Mouse (Mus musculus) hindbrain, embryonic 11.5 days (tissue): ENCODE data around the gene Ugt1a9. TPM values are rescaled to one million over a fixed set of nuclear protein-coding genes. Genes with fewer than 3 reads are reported as not detected.

Experiments
- ATAC-seq: fragments of 200-750 bp; cut with Nextera tagmentation; 2 replicates; pipeline ENCODE4 v1.8.0; 2017; ENCODE audit warnings: mild to moderate bottlenecking, moderate TSS enrichment, moderate library complexity; ENCODE audit not compliant: low FRiP score
- DNase-seq: peaks from one replicate; pipeline ENCODE4 v3.0.0-alpha.2; 2015; ENCODE audit warnings: low spot score
- H3K27ac ChIP-seq: fragments of 300-500 bp; sonication (generic); 2 replicates; pipeline ENCODE4 v1.5.1; 2014; ENCODE audit warnings: mild to moderate bottlenecking, low read depth, low read length
- H3K27me3 ChIP-seq: fragments of 300-500 bp; sonication (generic); 2 replicates; pipeline ENCODE4 v1.6.1; 2014; ENCODE audit warnings: mild to moderate bottlenecking, low read length, moderate library complexity, mixed read lengths; ENCODE audit not compliant: control insufficient read depth, insufficient read depth
- H3K36me3 ChIP-seq: fragments of 300-500 bp; sonication (generic); 2 replicates; pipeline ENCODE4 v1.6.1; 2014; ENCODE audit warnings: mild to moderate bottlenecking, low read length, moderate library complexity, mixed read lengths; ENCODE audit not compliant: control insufficient read depth, insufficient read depth
- H3K4me1 ChIP-seq: fragments of 300-500 bp; sonication (generic); replicated peaks from 2 replicates; pipeline ENCODE4 v1.6.1; 2014; ENCODE audit warnings: low read length, mixed read lengths; ENCODE audit not compliant: control insufficient read depth, insufficient read depth
- H3K4me2 ChIP-seq: fragments of 300-500 bp; sonication (generic); replicated peaks from 2 replicates; pipeline ENCODE4 v1.6.1; 2014; ENCODE audit warnings: mild to moderate bottlenecking, low read depth, low read length
- H3K4me3 ChIP-seq: fragments of 300-500 bp; sonication (generic); 2 replicates; pipeline ENCODE4 v1.5.1; 2014; ENCODE audit warnings: low read depth, low read length
- H3K9ac ChIP-seq: fragments of 300-500 bp; sonication (generic); 2 replicates; pipeline ENCODE4 v1.6.1; 2014; ENCODE audit warnings: low read depth, low read length
- H3K9me3 ChIP-seq: fragments of 300-500 bp; sonication (generic); 2 replicates; pipeline ENCODE4 v1.6.1; 2016; ENCODE audit warnings: low read length; ENCODE audit not compliant: control insufficient read depth
- WGBS: fragments of 180-500 bp; shearing (Covaris S2); extraction: QIAGEN DNeasy Blood & Tissue Kit; methylation state at CpG from one replicate; pipeline ENCODE4 v1.1.7; 2014; 5-methylcytosine and 5-hydroxymethylcytosine counted together
- polyA plus RNA-seq: library from polyadenylated mRNA; unstranded; fragments of >200 nt; fragmentation: Nextera tagmentation; extraction: Ambion mirVana; gene quantifications from 2 replicates; pipeline ENCODE4 v1.2.1, GENCODE M21; 2014

Gene Ugt1a9
- polyA plus RNA-seq, 1 experiment from 2014 or later, result not detected

DNA sequence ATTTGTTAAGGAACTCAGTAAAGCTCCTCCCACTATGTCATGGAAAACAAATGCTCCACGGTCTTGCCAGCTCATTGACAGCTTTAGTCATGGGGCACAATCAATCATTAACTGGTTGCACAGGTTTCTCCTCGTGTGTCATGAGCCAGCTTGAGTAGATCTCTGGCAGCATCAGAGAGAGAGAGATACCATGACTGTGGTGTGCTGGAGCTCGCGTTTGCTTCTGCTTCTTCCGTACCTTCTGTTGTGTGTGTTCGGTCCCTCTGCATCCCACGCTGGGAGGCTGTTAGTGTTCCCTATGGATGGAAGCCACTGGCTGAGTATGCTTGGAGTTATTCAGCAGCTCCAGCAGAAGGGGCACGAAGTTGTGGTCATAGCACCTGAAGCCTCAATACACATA lies 141.2 kb downstream of the Ugt1a9 start, which contains the start of gene Ugt1a1:
TSS of gene Ugt1a1 (plus strand) at position 148 of the 400 bp plus-strand sequence.
- H3K4me1 ChIP-seq, result no peaks in the 10 kb centered on the region
- no peak within 1 kb of the TSS for H3K27ac ChIP-seq
- no peak within 1 kb of the TSS for H3K4me2 ChIP-seq
- WGBS, result 69% methylated on average over 8 of the region's 8 CpGs
- H3K27me3 ChIP-seq, result no peaks in the 10 kb centered on the region
- no peak for ATAC-seq
- H3K9ac ChIP-seq, result no peak within 1 kb of the TSS
- H3K36me3 ChIP-seq, result no peaks in the 10 kb centered on the region
- no peak within 1 kb of the TSS for H3K4me3 ChIP-seq
- peak; percentile 9 for DNase-seq
- H3K9me3 ChIP-seq, result peaks cover 51% of the 10 kb centered on the region

DNA sequence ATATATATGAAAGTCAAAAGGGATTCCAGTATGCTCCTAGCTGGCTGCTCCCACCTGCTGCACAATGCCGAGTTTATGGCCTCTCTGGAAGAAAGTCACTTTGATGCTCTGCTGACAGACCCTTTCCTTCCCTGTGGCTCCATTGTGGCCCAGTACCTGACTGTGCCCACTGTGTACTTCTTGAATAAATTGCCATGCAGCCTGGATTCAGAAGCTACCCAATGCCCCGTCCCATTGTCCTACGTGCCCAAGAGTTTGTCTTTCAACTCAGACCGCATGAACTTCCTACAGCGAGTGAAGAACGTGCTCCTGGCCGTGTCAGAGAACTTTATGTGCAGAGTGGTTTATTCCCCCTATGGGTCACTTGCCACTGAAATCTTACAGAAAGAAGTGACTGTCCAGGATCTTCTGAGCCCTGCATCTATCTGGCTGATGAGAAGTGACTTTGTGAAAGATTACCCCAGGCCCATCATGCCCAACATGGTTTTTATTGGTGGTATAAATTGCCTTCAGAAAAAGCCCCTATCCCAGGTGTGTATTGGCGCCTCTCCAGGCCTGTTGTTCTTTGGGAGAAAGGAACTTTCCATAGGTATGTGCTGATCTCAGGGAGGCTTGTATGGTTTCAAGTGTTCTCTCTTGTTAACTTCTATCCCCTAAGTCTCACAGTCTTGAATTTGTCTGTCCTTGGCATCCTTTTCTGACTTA lies 141.9 kb downstream of the Ugt1a9 start:
- peak; percentile 6 for DNase-seq
- Histone ChIP-seq H3K4me3 (no peak overlapping the region), H3K27me3 (no peaks in the 10 kb centered on the region), H3K27ac (no peak overlapping the region), H3K4me1 (no peaks in the 10 kb centered on the region), H3K9me3 (peaks cover 58% of the 10 kb centered on the region), H3K4me2 (no peak overlapping the region), H3K36me3 (no peaks in the 10 kb centered on the region), H3K9ac (no peak overlapping the region)
- peak; percentile 13; the same call in 1 of the 2 replicates for ATAC-seq
- 64% methylated on average over 8 of the region's 8 CpGs for WGBS

DNA sequence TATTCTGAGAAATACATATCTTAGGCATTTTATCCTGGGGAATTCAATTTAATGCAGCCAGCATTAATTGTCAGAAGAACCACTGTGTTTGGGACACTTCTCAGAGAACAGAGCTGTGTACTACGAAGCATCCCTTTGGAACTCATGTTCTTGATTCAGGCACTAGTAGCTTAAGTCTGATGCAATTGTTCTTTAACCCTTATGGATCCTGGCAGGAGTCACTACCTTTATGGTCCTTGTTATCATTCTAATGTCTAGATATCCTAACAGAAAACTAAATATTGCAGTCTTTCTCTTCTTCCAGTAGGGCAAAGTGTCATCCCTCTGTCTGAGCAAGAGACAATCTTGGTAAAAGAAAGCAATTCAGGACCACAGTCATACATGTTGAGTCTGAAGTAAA lies 142.5 kb downstream of the Ugt1a9 start:
- Histone ChIP-seq H3K36me3 (no peaks in the 10 kb centered on the region), H3K9ac (no peak overlapping the region), H3K27me3 (no peaks in the 10 kb centered on the region), H3K27ac (no peak overlapping the region), H3K4me2 (no peak overlapping the region), H3K4me1 (no peaks in the 10 kb centered on the region), H3K9me3 (peaks cover 60% of the 10 kb centered on the region), H3K4me3 (no peak overlapping the region)
- no peak for DNase-seq
- ATAC-seq, result no peak
- 83% methylated on average over 1 of the region's 1 CpGs for WGBS

DNA sequence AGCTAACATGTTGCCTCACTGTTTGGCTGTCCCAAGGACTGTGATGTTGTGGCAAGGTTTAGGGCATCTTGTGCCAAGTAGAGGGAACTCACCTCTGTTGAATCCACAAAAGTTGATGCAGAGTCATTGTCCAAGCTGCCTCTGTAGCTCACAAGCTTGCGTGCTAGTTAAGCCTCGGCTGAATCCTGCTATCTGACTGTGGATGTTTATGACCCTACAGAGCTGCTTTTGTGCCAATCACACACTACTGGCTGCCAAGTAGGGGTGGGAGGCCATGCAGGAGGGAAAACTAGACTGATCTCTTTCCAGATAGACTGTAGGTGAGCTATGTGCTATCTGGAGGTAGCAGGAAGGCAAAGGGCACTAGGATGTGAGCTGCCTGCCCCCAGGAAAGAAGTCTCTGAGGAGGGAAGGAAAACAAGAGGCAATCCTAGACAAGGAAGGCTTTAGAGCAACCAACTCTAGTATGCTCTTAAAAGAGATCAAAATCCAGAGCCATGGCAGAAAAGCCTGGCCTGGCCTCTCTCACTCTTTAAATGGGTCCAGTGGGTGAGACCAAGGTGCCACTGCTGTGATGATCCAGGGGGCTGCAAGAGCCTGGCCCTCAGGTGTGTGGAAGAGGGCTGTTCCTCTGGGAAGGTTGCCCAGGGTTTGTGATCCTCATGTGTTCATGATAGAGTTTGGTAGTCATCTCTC lies 143.3 kb downstream of the Ugt1a9 start:
- Histone ChIP-seq H3K4me3 (no peak overlapping the region), H3K4me2 (no peak overlapping the region), H3K9me3 (peaks cover 60% of the 10 kb centered on the region), H3K27me3 (no peaks in the 10 kb centered on the region), H3K36me3 (no peaks in the 10 kb centered on the region), H3K9ac (no peak overlapping the region), H3K27ac (no peak overlapping the region), H3K4me1 (no peaks in the 10 kb centered on the region)
- peak; percentile 6 for DNase-seq
- peak; percentile 14; the same call in 1 of the 2 replicates for ATAC-seq
- whole genome bisulfite sequencing, result 84% methylated on average over 2 of the region's 2 CpGs

GRCm38 (mm10) chr1:88214462-88214952 lies 143.9 kb downstream of the Ugt1a9 start:
- no peak overlapping the region for H3K4me3 ChIP-seq
- no peak overlapping the region for H3K4me2 ChIP-seq
- no peak for ATAC-seq
- H3K36me3 ChIP-seq, result no peaks in the 10 kb centered on the region
- WGBS, result 79% methylated on average over 2 of the region's 2 CpGs
- no peaks in the 10 kb centered on the region for H3K27me3 ChIP-seq
- H3K27ac ChIP-seq, result no peak overlapping the region
- peak; percentile 2 for DNase-seq
- no peak overlapping the region for H3K9ac ChIP-seq
- H3K9me3 ChIP-seq, result peaks cover 60% of the 10 kb centered on the region
- no peaks in the 10 kb centered on the region for H3K4me1 ChIP-seq

GRCm38 (mm10) chr1:88215466-88216380 lies 145.1 kb downstream of the Ugt1a9 start:
- H3K27ac ChIP-seq, result no peak overlapping the region
- no peaks in the 10 kb centered on the region for H3K4me1 ChIP-seq
- ATAC-seq (0 out of 2 replicates have a peak, but pooled peaks have one; percentile 0), DNase-seq (peak; percentile 7)
- H3K9ac ChIP-seq, result no peak overlapping the region
- H3K36me3 ChIP-seq, result no peaks in the 10 kb centered on the region
- WGBS, result 71% methylated on average over 10 of the region's 10 CpGs
- no peaks in the 10 kb centered on the region for H3K27me3 ChIP-seq
- no peak overlapping the region for H3K4me2 ChIP-seq
- H3K9me3 ChIP-seq, result peaks cover 60% of the 10 kb centered on the region
- no peak overlapping the region for H3K4me3 ChIP-seq

DNA sequence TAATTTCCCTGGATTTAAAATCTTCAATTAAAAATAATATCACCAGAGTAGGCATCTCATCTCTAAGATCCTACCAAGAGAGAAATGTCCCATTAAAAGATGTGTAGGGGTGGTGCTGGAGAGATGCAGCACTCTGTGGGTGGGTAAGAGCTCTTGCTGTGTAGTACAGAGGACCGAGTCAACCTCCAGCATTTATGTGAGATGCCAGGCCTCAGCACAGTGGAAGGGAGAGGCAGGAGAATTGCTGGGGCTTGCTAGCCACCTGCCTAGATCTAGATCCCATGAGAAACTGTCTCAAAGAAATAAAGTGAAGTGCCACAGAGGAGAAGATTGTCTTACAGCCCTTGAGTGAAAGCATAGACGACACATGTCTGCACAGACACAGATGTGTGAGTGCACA lies 146.0 kb downstream of the Ugt1a9 start:
- no peak for ATAC-seq
- no peaks in the 10 kb centered on the region for H3K4me1 ChIP-seq
- 56% methylated on average over 2 of the region's 2 CpGs for WGBS
- peaks cover 57% of the 10 kb centered on the region for H3K9me3 ChIP-seq
- H3K9ac ChIP-seq, result no peak overlapping the region
- no peak overlapping the region for H3K4me2 ChIP-seq
- no peaks in the 10 kb centered on the region for H3K27me3 ChIP-seq
- DNase-seq, result peak; percentile 2
- H3K36me3 ChIP-seq, result no peaks in the 10 kb centered on the region
- H3K4me3 ChIP-seq, result no peak overlapping the region
- H3K27ac ChIP-seq, result no peak overlapping the region

GRCm38 (mm10) chr1:88217144-88217543 lies 146.5 kb downstream of the Ugt1a9 start:
- no peak overlapping the region for H3K4me3 ChIP-seq
- no peak overlapping the region for H3K9ac ChIP-seq
- H3K36me3 ChIP-seq, result no peaks in the 10 kb centered on the region
- ATAC-seq (no peak), DNase-seq (peak; percentile 2)
- H3K4me2 ChIP-seq, result no peak overlapping the region
- no peak overlapping the region for H3K27ac ChIP-seq
- 67% methylated on average over 2 of the region's 2 CpGs for WGBS
- no peaks in the 10 kb centered on the region for H3K27me3 ChIP-seq
- peaks cover 53% of the 10 kb centered on the region for H3K9me3 ChIP-seq
- no peaks in the 10 kb centered on the region for H3K4me1 ChIP-seq
